Comparison of ENCODE assay signal across 16 mouse cellular contexts in the genomic region with DNA sequence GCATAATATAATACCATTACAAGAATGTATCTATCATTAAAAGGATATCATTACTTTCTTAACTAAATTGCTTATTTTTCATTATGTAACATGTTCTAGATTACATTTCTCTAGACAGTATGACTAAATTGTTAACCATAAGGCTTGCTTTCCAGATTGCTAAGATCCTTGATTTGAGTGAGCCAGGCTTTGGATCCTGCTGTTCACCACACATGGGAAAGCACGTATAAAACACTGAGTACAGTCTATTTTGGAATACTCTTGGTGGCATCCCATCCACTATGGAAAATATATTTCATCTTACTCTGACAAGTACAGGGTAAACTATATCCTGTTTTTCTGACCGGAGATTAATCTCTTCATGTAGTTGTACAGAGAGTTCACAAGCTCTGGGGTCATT.
A peak's percentile ranks its signal among the peaks of the same experiment; 100 is the strongest.
DNase-seq lines count a peak whose midpoint lies in the region.
"Had no signal": no experiment of that assay in that cellular context is flagged by ENCODE, and none has a peak within 500 bp of the region (broad histone marks: within the 10 kb centered on the region; RNA-seq: fewer than 3 reads in every experiment).

No protein-coding gene starts in this region.

- DNase-seq in layer of hippocampus, adult 11-12 months (ENCODE audit: low spot score) = peak; percentile 20
- no peak for DNase-seq in layer of hippocampus, postnatal 25 days (ENCODE audit: extremely low spot score in 1 of 2, low spot score in 1 of 2)
- DNase-seq in brain, adult 2 months (ENCODE audit: low read depth, low spot score) = peak; percentile 45
- peak; percentile 25 for DNase-seq in layer of hippocampus, adult 9-10 months (ENCODE audit: low spot score)
- DNase-seq in urinary bladder, postnatal 25 days (ENCODE audit: low spot score) = no peak
- no peak for DNase-seq in gastrocnemius, postnatal 25 days
- DNase-seq: adrenal gland, postnatal 10 days; adrenal gland, postnatal 36 days; B cell, adult 2 months; cerebellum, adult 11 months; cerebellum, adult 2 months; cerebellum, adult 9-11 months; cerebellum, postnatal 25 days; gastrocnemius, postnatal 36 days; heart, adult 2 months; heart, postnatal 14 days had no signal

Comparison
In these comparisons a context has a peak if more than half of its experiments do, and no peak if none do; other contexts are left out.
1. DNase-seq: peak in layer of hippocampus, adult 11-12 months (single experiment), brain, adult 2 months (single experiment) and layer of hippocampus, adult 9-10 months (single experiment); none in layer of hippocampus, postnatal 25 days (0 of 2), urinary bladder, postnatal 25 days (single experiment) and gastrocnemius, postnatal 25 days (single experiment).